Mouse (Mus musculus): ENCODE results near the gene Prkcd. TPM values are rescaled to one million over a fixed set of nuclear protein-coding genes. Genes with fewer than 3 reads are reported as not detected.

Prkcd gene
- polyA plus RNA-seq, 1 experiment: 214 TPM

DNA sequence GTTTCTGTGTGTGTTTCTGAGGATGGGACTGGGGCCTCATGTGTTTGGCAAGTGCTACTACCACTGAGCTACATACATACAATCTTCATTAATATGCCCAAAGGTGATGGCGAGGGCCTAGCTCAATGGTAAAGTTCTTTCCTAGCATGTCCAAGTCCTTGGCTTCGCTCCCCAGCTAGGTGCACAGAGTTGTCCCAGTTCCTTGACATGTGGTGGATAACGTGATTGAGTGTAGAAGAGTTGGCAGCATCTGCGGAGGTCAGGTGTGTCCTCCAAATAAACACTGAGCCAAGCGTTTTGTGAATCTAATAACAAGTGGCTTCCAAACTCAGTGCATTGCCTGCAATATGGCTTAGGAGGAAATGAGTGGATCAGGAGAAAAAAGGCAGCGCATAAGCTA, 59.7 kb downstream of the Prkcd start:
- H3K4me1 ChIP-seq (replicated peaks; ENCODE audit: control insufficient read depth, insufficient read depth, low read length): no peaks in the 10 kb centered on the region
- DNase-seq: no peak
- peaks cover 48% of the 10 kb centered on the region for H3K36me3 ChIP-seq (ENCODE audit: control insufficient read depth, insufficient read depth, low read length)
- 95% methylated on average over 6 of the region's 6 CpGs for WGBS
- H3K27ac ChIP-seq (ENCODE audit: control insufficient read depth, insufficient read depth, low read length): no peak overlapping the region
- no peaks in the 10 kb centered on the region for H3K27me3 ChIP-seq (ENCODE audit: control insufficient read depth, insufficient read depth, low read length)
- TF ChIP-seq POLR2A (IDR thresholded peaks at IDR 0.05; ENCODE audit: control insufficient read depth, extremely low read depth, insufficient read depth, low read length, poor library complexity) (no peak), CTCF (IDR thresholded peaks at IDR 0.05; ENCODE audit: borderline replicate concordance, control insufficient read depth, extremely low read depth, insufficient read depth, low read length, poor library complexity) (no peak)
- no peak overlapping the region for H3K4me3 ChIP-seq (ENCODE audit: control insufficient read depth, insufficient read depth, low read length)

GRCm38 (mm10) chr14:30564451-30564850, 61.6 kb downstream of the Prkcd start:
- no peaks in the 10 kb centered on the region for H3K4me1 ChIP-seq (replicated peaks; ENCODE audit: control insufficient read depth, insufficient read depth, low read length)
- no peak for DNase-seq
- peaks cover 45% of the 10 kb centered on the region for H3K36me3 ChIP-seq (ENCODE audit: control insufficient read depth, insufficient read depth, low read length)
- H3K27me3 ChIP-seq (ENCODE audit: control insufficient read depth, insufficient read depth, low read length): no peaks in the 10 kb centered on the region
- 79% methylated on average over 2 of the region's 2 CpGs for WGBS
- TF ChIP-seq POLR2A (IDR thresholded peaks at IDR 0.05; ENCODE audit: control insufficient read depth, extremely low read depth, insufficient read depth, low read length, poor library complexity): no peak
- no peak for TF ChIP-seq CTCF (IDR thresholded peaks at IDR 0.05; ENCODE audit: borderline replicate concordance, control insufficient read depth, extremely low read depth, insufficient read depth, low read length, poor library complexity)
- no peak overlapping the region for H3K27ac ChIP-seq (ENCODE audit: control insufficient read depth, insufficient read depth, low read length)
- no peak overlapping the region for H3K4me3 ChIP-seq (ENCODE audit: control insufficient read depth, insufficient read depth, low read length)

DNA sequence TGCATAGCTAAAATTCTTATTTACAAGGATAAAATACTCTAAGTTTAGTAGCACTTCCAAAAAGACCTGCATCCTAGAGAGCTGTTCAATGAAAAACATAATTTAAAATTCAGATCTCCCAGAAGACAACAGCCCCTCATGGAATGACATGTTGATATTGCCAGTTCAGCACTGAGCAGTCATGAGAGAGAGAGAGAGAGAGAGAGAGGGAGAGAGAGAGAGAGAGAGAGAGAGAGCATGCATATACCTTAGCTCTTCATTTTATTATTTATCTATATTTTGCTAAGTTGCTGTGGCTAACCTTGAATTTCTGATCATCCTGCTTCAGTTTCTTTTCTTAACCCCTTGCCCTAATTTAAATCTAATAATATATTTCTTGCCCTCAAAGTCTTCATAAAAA, 63.7 kb downstream of the Prkcd start:
- Histone ChIP-seq H3K36me3 (ENCODE audit: control insufficient read depth, insufficient read depth, low read length) (peaks cover 47% of the 10 kb centered on the region), H3K27ac (ENCODE audit: control insufficient read depth, insufficient read depth, low read length) (no peak overlapping the region), H3K27me3 (ENCODE audit: control insufficient read depth, insufficient read depth, low read length) (no peaks in the 10 kb centered on the region), H3K4me3 (ENCODE audit: control insufficient read depth, insufficient read depth, low read length) (no peak overlapping the region), H3K4me1 (replicated peaks; ENCODE audit: control insufficient read depth, insufficient read depth, low read length) (no peaks in the 10 kb centered on the region)
- TF ChIP-seq CTCF (IDR thresholded peaks at IDR 0.05; ENCODE audit: borderline replicate concordance, control insufficient read depth, extremely low read depth, insufficient read depth, low read length, poor library complexity) (no peak), POLR2A (IDR thresholded peaks at IDR 0.05; ENCODE audit: control insufficient read depth, extremely low read depth, insufficient read depth, low read length, poor library complexity) (no peak)
- no peak for DNase-seq

GRCm38 (mm10) chr14:30561470-30562187, 64.4 kb downstream of the Prkcd start:
- H3K36me3 ChIP-seq (ENCODE audit: control insufficient read depth, insufficient read depth, low read length): peaks cover 42% of the 10 kb centered on the region
- no peak overlapping the region for H3K27ac ChIP-seq (ENCODE audit: control insufficient read depth, insufficient read depth, low read length)
- no peak overlapping the region for H3K4me3 ChIP-seq (ENCODE audit: control insufficient read depth, insufficient read depth, low read length)
- DNase-seq: no peak
- 95% methylated on average over 14 of the region's 14 CpGs for WGBS
- TF ChIP-seq CTCF (IDR thresholded peaks at IDR 0.05; ENCODE audit: borderline replicate concordance, control insufficient read depth, extremely low read depth, insufficient read depth, low read length, poor library complexity): no peak
- no peak for TF ChIP-seq POLR2A (IDR thresholded peaks at IDR 0.05; ENCODE audit: control insufficient read depth, extremely low read depth, insufficient read depth, low read length, poor library complexity)
- no peaks in the 10 kb centered on the region for H3K4me1 ChIP-seq (replicated peaks; ENCODE audit: control insufficient read depth, insufficient read depth, low read length)
- no peaks in the 10 kb centered on the region for H3K27me3 ChIP-seq (ENCODE audit: control insufficient read depth, insufficient read depth, low read length)

- DNase-seq: no peak
- Histone ChIP-seq H3K27ac (ENCODE audit: control insufficient read depth, insufficient read depth, low read length) (no peak overlapping the region), H3K36me3 (ENCODE audit: control insufficient read depth, insufficient read depth, low read length) (peaks cover 36% of the 10 kb centered on the region), H3K4me3 (ENCODE audit: control insufficient read depth, insufficient read depth, low read length) (no peak overlapping the region), H3K27me3 (ENCODE audit: control insufficient read depth, insufficient read depth, low read length) (no peaks in the 10 kb centered on the region), H3K4me1 (replicated peaks; ENCODE audit: control insufficient read depth, insufficient read depth, low read length) (no peaks in the 10 kb centered on the region)
- no peak for TF ChIP-seq POLR2A (IDR thresholded peaks at IDR 0.05; ENCODE audit: control insufficient read depth, extremely low read depth, insufficient read depth, low read length, poor library complexity)
- no peak for TF ChIP-seq CTCF (IDR thresholded peaks at IDR 0.05; ENCODE audit: borderline replicate concordance, control insufficient read depth, extremely low read depth, insufficient read depth, low read length, poor library complexity)
- WGBS: 96% methylated on average over 13 of the region's 13 CpGs
Observed at GRCm38 (mm10) chr14:30560803-30561389, 65.1 kb downstream of the Prkcd start.

GRCm38 (mm10) chr14:30559321-30559850, 66.6 kb downstream of the Prkcd start:
- Histone ChIP-seq H3K36me3 (ENCODE audit: control insufficient read depth, insufficient read depth, low read length) (peaks cover 29% of the 10 kb centered on the region), H3K4me1 (replicated peaks; ENCODE audit: control insufficient read depth, insufficient read depth, low read length) (no peaks in the 10 kb centered on the region), H3K4me3 (ENCODE audit: control insufficient read depth, insufficient read depth, low read length) (no peak overlapping the region), H3K27me3 (ENCODE audit: control insufficient read depth, insufficient read depth, low read length) (no peaks in the 10 kb centered on the region), H3K27ac (ENCODE audit: control insufficient read depth, insufficient read depth, low read length) (no peak overlapping the region)
- DNase-seq: no peak
- TF ChIP-seq POLR2A (IDR thresholded peaks at IDR 0.05; ENCODE audit: control insufficient read depth, extremely low read depth, insufficient read depth, low read length, poor library complexity): no peak
- no peak for TF ChIP-seq CTCF (IDR thresholded peaks at IDR 0.05; ENCODE audit: borderline replicate concordance, control insufficient read depth, extremely low read depth, insufficient read depth, low read length, poor library complexity)
- 94% methylated on average over 17 of the region's 17 CpGs for WGBS

Data from thymus, adult 2 months (tissue).